Mouse (Mus musculus) adrenal gland, postnatal 0 days (tissue): ENCODE data around the gene Grin2d. TPM values are rescaled to one million over a fixed set of nuclear protein-coding genes. Genes with fewer than 3 reads are reported as not detected.

ENCODE experiments used
- polyA plus RNA-seq: library from polyadenylated mRNA; unstranded; fragments of >200 nt; fragmentation: Nextera tagmentation; extraction: Ambion mirVana; gene quantifications from 2 replicates; pipeline ENCODE4 v1.2.1, GENCODE M21; 2015

The Grin2d gene
- polyA plus RNA-seq, result 0.55 and 0.84 TPM in 2 replicates

DNA sequence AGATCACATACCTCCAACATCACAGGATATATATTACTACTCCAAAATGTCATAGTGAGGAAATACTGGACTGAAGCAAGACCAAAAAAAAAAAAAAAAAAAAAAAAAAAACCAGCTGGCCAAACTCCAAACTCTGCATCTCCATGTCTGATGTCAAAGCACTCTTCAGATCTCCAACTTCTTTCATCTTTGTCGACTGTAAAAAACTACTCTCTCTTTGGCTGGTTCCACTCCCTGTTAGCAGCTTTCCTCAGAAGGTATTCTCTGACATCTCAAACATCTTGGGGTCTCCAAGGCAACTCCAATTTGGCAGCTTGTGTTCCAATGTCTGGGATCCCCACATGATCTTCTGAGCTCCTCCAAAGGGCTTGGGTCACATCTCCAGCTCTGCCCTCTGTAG, at the start of gene Grin2d:
Grin2d (minus strand) TSS at position 101 of the 400 bp plus-strand sequence.

DNA sequence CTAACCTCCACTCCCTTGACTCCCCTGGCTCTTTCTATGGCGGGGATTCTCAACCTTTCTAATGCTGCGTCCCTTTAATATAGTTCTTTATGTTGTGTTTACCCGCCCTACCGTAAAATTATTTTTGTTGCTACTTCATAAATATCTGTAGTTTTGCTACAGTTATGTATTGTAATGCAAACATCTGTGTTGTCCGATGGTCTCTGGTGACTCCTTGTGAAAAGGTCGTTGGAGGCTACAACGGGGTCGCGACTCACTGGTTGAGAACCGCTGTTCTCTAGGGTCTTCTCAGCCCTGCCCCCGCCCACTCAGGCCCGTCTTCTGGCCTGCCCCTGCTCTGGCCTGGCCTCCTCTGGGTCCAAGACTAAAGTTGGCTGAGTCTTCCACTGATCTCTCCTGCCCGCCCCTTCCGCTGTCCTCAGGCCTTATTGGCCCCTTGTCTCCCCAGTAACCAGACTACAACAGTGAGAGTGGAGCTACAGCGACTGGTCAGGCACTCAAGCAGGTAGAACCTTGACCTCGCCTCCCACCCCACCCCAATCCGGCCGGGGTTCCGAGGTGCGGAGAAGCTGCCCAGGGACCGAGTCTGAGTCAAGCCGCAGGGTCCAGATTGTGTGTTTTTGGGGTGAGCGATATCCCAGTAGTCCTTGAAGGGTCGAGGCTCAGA, 45.7 kb upstream of the Grin2d start, which contains the start of gene Ccdc114:
Ccdc114 (plus strand) TSS at position 311 of the 667 bp plus-strand sequence.

GRCm38 (mm10) chr7:45921242-45921621, 43.1 kb upstream of the Grin2d start, which contains the start of gene Emp3:
Gene Emp3 (minus strand): TSS chr7:45921404.

DNA sequence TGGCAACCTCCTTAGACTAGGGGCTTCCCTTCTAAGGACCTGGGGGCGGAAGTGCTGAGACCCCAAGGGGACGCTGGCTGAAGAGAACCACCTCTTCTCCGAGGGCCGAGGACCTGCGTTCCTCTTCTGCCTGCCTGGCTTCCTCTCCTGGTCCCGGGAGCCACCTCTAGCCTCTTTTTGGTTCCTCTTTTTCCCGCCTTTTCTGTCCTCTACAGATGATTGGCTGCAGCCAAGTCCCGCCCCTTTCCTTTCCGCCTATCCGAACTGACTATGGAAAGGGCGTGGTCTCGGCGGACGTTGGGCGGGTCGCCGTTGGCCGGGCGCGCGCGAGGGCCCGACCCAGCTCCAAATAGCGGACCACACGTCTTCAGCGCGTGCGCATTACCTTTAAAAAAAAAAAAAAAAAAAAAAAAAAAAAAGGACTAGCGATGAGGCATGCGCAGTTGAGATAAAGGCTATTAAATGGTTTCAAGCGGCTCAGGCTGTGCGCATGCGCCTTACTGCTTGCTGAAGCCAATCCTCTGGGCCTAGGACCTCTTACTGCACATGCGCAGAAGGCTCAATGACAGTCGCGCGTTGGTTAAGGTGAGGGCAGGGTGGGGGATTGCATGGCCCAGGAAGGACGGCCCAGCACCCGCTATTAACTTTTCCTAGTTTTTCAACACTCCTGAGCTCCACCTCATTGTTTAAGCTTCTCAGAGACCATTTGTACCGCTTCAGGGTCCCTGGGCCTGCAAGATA, 18.5 kb upstream of the Grin2d start, which contains the start of the genes Syngr4 and Tmem143:
Syngr4 (minus strand) TSS at position 198 of the 741 bp plus-strand sequence.
Tmem143 (plus strand) TSS at position 425 of the 741 bp plus-strand sequence.

GRCm38 (mm10) chr7:45872624-45873023, 5.6 kb downstream of the Grin2d start, which contains the start of gene Kdelr1:
Gene Kdelr1 (plus strand): TSS chr7:45872772.

DNA sequence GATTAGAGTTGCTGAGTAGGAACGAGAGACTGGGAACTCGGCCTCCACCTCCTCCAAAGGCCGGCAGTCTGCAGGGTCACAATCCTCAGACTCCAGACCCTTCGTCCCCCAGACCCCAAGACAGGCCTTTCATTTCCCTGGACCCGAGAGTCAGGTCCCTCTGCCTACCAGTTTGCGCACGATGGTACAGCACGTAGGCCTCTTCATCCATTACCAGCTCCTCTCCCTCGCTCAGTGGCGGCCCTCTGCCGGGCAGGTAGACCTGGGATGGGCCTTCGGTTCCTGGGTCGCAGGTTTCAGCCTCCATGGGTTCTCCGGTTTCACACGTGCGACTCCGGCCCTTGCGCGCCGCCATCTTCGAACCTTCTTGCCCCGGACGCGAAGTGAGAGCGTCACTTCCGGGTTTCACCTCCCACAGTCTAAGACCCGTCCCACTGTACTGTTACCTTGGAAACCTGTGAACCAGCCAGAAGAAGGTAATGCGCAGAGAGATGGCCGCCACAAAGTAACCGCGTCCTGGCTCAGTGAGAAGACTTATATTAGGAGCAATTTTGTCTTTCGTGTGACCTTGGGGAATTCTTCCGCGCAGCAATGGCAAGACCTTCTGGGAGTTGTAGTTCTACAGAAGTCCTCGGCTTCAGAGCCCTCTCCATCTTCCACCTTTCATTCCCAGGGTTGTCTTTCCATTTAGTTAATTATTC, 47.6 kb downstream of the Grin2d start, which contains the start of gene Grwd1:
Grwd1 (minus strand) TSS at position 518 of the 701 bp plus-strand sequence.

GRCm38 (mm10) chr7:45824598-45824997, 53.6 kb downstream of the Grin2d start, which contains the start of gene Kcnj14:
Gene Kcnj14 (minus strand): TSS chr7:45824782.

DNA sequence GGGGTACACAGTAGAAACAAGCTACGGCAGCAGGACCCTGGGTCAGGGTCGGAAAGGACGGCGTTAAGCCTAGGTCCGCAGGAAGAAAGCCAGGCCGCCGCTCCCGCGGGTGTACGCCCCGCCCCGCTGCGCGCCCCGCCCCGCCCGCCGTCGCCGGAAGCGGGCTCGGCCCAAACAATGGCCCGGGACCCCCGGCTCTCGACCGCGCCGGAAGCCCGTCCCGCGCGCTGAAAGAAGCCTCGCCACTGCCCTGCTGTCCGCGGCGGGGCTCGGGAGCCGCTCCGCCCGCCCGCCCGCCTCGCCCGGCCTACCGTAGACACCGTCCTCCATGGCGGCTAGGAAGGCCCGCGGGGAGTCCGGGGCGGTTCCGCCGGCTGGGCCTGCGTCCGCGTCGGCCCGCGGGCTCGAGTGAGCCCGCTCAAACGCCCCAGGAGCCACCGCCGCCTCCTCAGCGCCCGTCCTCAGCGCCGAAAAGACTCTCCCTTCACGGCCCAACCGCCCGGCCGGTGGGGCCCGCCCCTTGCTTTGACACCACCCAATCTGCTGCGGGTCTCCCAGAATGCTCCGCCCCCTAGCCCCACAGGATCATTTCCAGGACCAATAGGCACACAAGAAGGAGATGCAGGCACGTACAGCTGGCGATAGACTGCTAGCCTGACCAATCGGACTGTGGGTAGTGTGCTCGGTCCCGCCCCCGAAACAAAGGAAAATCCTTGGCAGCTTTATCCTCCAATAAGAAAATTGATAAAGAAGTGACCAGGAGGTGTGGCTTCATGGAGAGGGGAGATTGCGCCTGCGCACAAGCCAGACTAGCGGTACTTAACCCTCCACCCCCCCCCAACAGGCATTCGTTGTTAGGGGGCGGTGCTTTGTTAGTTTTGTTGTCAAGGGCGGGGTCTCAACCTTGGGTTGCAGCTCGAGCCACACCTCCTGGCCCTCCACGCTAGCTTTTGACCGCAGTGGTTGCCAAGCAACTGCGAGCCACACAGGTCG, 64.1 kb downstream of the Grin2d start, which contains the start of gene Cyth2:
Cyth2 (minus strand) TSS at position 795 of the 993 bp plus-strand sequence.

DNA sequence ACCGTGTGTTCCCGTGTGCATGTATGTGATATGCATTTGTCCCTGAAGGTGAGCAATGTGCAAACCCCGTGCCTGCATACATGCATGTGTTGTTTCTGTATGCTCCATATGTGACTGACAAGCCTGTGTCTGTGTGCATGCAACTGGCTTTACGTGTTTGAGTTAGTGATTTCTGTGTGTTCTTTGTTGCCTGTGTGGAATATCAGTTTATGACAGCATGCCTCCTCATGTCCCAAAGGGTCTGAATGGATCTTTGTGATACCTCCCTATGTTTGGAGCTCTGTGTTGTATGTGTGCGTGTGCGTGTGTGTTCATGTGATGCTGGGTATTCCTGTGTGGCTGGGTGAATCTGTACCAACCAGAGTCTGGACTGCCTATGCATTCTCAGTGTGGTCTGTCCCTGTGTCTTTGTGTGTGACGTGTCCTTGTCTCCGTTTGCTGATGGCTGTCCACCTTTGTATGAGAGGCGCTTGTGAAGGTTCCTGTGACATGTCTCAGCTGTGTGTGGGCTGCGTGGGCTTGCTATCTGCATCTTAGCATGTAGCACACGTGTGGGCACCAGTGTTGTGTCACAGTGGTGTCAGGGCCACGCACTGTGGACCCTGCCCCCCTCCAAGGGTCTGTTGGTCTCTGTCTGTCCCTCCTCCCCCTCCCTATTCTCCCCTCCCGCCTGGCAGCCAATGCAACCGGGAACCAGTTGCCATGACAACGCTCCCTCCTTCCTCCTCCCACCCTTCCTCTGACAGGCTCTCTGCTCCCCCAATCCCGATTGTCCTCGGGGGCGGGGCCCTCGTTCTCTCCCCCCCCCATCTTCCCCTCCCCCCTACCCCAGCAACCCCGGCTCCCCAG, 93.4 kb downstream of the Grin2d start, which contains the start of gene Sult2b1:
Sult2b1 (minus strand) TSS at position 146 of the 849 bp plus-strand sequence.

DNA sequence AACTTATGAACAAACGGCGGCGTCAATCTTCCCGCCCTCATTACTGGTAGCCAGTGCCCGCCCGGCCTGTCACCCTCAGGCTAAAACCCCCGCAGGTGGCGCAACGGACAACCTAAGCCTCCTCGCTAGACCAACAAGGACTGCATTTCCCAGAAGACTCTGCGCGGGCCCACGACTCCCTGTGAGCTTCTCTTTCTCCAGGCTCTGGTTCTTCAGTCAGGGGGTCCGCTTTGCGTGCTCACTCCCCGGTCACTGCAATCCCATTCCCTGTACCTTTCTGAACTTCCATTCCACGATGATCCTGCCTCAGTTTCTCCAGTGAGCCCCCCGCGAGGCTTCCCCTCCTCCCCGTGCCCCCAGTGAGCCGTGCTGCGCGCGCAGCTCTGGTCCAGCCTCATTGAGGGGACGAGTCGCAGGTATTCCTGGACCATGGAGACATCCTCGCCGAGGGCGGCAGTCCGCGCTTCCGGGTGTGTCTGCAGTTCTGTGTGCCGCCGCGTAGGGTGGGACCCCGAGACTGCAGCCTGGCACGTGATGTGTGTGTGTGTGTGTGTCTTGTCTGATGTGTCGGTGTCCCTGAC, 94.6 kb downstream of the Grin2d start, which contains the start of gene Lmtk3:
Lmtk3 (plus strand) TSS at position 228 of the 581 bp plus-strand sequence.

Other genes with a start within 250 kb of the Grin2d start
- 5.8 and 7.0 TPM in 2 replicates for gene Mamstr, start 238.4 kb downstream of the Grin2d start, polyA plus RNA-seq
- 0.12 and 0.36 TPM in 2 replicates for gene Fut2, start 212.0 kb downstream of the Grin2d start, polyA plus RNA-seq
- 0.25 TPM in 1 of 2 replicates, not detected in the other for gene Ntn5, start 194.4 kb downstream of the Grin2d start, polyA plus RNA-seq
- 0.14 and 0.33 TPM in 2 replicates for gene Sec1, start 184.0 kb downstream of the Grin2d start, polyA plus RNA-seq
- 8.4 and 17.6 TPM in 2 replicates for gene Car11, start 178.5 kb downstream of the Grin2d start, polyA plus RNA-seq
- gene Dbp, start 173.3 kb downstream of the Grin2d start, polyA plus RNA-seq, result 40.4 and 69.7 TPM in 2 replicates
- gene Rpl18, start 162.9 kb downstream of the Grin2d start, polyA plus RNA-seq, result 795 and 838 TPM in 2 replicates
- gene Sphk2, start 160.4 kb downstream of the Grin2d start, polyA plus RNA-seq, result 13.2 and 16.9 TPM in 2 replicates
- gene Fam83e, start 157.2 kb downstream of the Grin2d start, polyA plus RNA-seq, result 0.14 and 0.47 TPM in 2 replicates
- gene Spaca4, start 152.6 kb downstream of the Grin2d start, polyA plus RNA-seq, result not detected in 2 replicates
- 1.4 and 2.0 TPM in 2 replicates for gene Lmtk3, start 94.6 kb downstream of the Grin2d start, polyA plus RNA-seq
- gene Sult2b1, start 93.7 kb downstream of the Grin2d start, polyA plus RNA-seq, result 0.54 and 0.91 TPM in 2 replicates
- gene Cyth2, start 63.8 kb downstream of the Grin2d start, polyA plus RNA-seq, result 89.1 and 99.9 TPM in 2 replicates
- gene Kcnj14, start 53.6 kb downstream of the Grin2d start, polyA plus RNA-seq, result 0.36 and 0.38 TPM in 2 replicates
- gene Grwd1, start 47.4 kb downstream of the Grin2d start, polyA plus RNA-seq, result 17.5 and 26.8 TPM in 2 replicates
- gene Kdelr1, start 5.6 kb downstream of the Grin2d start, polyA plus RNA-seq, result 60.1 and 83.7 TPM in 2 replicates
- 0.94 and 0.98 TPM in 2 replicates for gene Syngr4, start 18.3 kb upstream of the Grin2d start, polyA plus RNA-seq
- gene Tmem143, start 18.6 kb upstream of the Grin2d start, polyA plus RNA-seq, result 5.0 and 10.1 TPM in 2 replicates
- 321 and 340 TPM in 2 replicates for gene Emp3, start 43.0 kb upstream of the Grin2d start, polyA plus RNA-seq
- 4.8 and 9.6 TPM in 2 replicates for gene Ccdc114, start 45.7 kb upstream of the Grin2d start, polyA plus RNA-seq
- gene Abcc6, start 151.9 kb upstream of the Grin2d start, polyA plus RNA-seq, result 0.57 and 0.99 TPM in 2 replicates
- gene Nomo1, start 155.3 kb upstream of the Grin2d start, polyA plus RNA-seq, result 12.2 and 19.7 TPM in 2 replicates
- gene Kcnj11, start 222.4 kb upstream of the Grin2d start, polyA plus RNA-seq, result 0.19 and 0.20 TPM in 2 replicates